Mouse (Mus musculus) limb, embryonic 13.5 days (tissue): ENCODE measurements around the gene Ppat. TPM values are rescaled to one million over a fixed set of nuclear protein-coding genes. Genes with fewer than 3 reads are reported as not detected.
"Not testable (repeated sequence)": the region's sequence is repeated elsewhere in the genome, so short reads cannot be mapped to it uniquely, and the experiment has no call there.

Experiments
- ATAC-seq: fragments of 200-750 bp; cut with Nextera tagmentation; 2 replicates; pipeline ENCODE4 v1.8.0; 2017; ENCODE audit warnings: low read depth, moderate number of reproducible peaks, moderate TSS enrichment; ENCODE audit not compliant: low FRiP score
- H3K27ac ChIP-seq: fragments of 300-500 bp; sonication (generic); 2 replicates; pipeline ENCODE4 v1.5.1; 2015; ENCODE audit warnings: inconsistent platforms, mild to moderate bottlenecking, moderate library complexity
- H3K27me3 ChIP-seq: fragments of 300-500 bp; sonication (generic); 2 replicates; pipeline ENCODE4 v1.6.1; 2015; ENCODE audit warnings: mild to moderate bottlenecking, inconsistent platforms
- H3K36me3 ChIP-seq: fragments of 300-500 bp; sonication (generic); 2 replicates; pipeline ENCODE4 v1.6.1; 2015; ENCODE audit warnings: inconsistent platforms, mild to moderate bottlenecking, moderate library complexity
- H3K4me1 ChIP-seq: fragments of 300-500 bp; sonication (generic); 2 replicates; pipeline ENCODE4 v1.6.1; 2015; ENCODE audit warnings: inconsistent platforms
- H3K4me2 ChIP-seq: fragments of 300-500 bp; sonication (generic); replicated peaks from 2 replicates; pipeline ENCODE4 v1.6.1; 2015; ENCODE audit warnings: inconsistent platforms, mild to moderate bottlenecking, moderate library complexity
- H3K4me3 ChIP-seq: fragments of 300-500 bp; sonication (generic); 2 replicates; pipeline ENCODE4 v1.5.1; 2015; ENCODE audit warnings: moderate library complexity, mild to moderate bottlenecking, inconsistent platforms
- H3K9ac ChIP-seq: fragments of 300-500 bp; sonication (generic); 2 replicates; pipeline ENCODE4 v1.6.1; 2015; ENCODE audit warnings: mild to moderate bottlenecking, inconsistent platforms
- H3K9me3 ChIP-seq: fragments of 300-500 bp; sonication (generic); 2 replicates; pipeline ENCODE4 v1.6.1; 2016; ENCODE audit warnings: inconsistent platforms
- WGBS: fragments of 180-500 bp; shearing (Covaris S2); methylation state at CpG from one replicate; pipeline ENCODE4 v1.1.7; 2015; 5-methylcytosine and 5-hydroxymethylcytosine counted together
- polyA plus RNA-seq: library from polyadenylated mRNA; unstranded; fragments of >200 nt; fragmentation: Nextera tagmentation; extraction: Ambion mirVana; gene quantifications from 2 replicates; pipeline ENCODE4 v1.2.1, GENCODE M21; 2015

Gene Ppat
- polyA plus RNA-seq = 23.9 and 25.4 TPM in 2 replicates

DNA sequence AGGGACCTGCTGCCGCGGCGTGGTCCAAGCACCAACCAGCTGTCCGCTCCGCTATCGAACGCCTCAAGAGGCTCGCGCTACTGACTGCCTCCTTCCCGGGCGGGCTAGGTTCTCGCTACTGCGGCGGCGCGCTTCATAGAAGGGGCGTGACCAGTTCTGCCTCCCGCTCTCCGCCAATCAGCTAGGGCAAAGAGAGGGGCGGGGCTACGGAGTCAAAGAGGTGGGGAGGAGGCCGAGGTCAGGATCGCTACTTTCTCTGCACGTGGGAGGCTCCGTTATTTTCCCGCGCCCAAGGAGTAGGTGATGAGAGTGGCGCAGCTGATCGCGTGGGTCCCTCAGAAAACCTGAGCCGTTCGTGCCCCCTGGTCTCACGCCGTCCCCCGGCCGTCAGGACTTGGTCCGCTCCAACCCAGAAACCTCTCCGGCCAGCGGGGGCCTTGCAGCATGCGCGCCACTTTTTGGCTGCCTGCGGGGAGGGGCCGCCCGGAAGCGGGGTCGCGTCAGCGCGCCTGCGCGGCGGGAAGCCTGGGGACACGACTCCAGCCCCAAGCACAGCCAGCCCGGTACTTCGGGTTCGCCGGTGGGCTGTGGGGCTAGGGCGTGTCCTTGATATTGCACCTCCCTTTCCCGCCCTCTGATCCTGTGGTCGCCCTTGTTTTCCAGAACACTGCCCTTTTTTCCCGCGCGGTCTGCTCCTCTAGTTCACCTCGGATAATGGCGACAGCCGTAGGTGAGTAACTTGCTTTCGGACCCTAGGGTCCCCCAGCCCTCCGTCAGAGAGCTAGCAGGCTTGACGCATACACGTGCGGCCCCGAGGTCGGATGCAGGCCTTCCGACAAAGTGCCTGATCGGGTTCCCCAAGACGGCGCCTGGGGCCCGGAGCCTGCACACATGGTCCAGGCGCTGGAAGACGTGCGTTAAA, at the start of gene Ppat, which contains the start of gene Paics:
TSS of gene Ppat (minus strand) at position 473 of the 922 bp plus-strand sequence.
TSS of gene Paics (plus strand) at position 202 of the 922 bp plus-strand sequence.
- H3K9ac ChIP-seq = peak within 1 kb of the TSS; percentile 78
- H3K4me3 ChIP-seq = peak within 1 kb of the TSS; percentile 82
- H3K27ac ChIP-seq = peak within 1 kb of the TSS; percentile 91
- peak within 1 kb of the TSS; percentile 88 for H3K4me2 ChIP-seq
- WGBS = under 1% methylated on average over 80 of the region's 81 CpGs
- peak; percentile 97 for ATAC-seq
- peaks cover 52% of the 10 kb centered on the region for H3K4me1 ChIP-seq
- H3K9me3 ChIP-seq = no peaks in the 10 kb centered on the region
- no peaks in the 10 kb centered on the region for H3K27me3 ChIP-seq
- H3K36me3 ChIP-seq = peaks cover 26% of the 10 kb centered on the region

- H3K27ac ChIP-seq = no peak overlapping the region
- H3K4me1 ChIP-seq = no peaks in the 10 kb centered on the region
- H3K36me3 ChIP-seq = peaks cover 76% of the 10 kb centered on the region
- no peak for ATAC-seq
- no peaks in the 10 kb centered on the region for H3K27me3 ChIP-seq
- no peak overlapping the region for H3K4me3 ChIP-seq
- peaks cover 4% of the 10 kb centered on the region; the same call in 1 of the 2 replicates for H3K9me3 ChIP-seq
- no peak overlapping the region for H3K4me2 ChIP-seq
- no peak overlapping the region for H3K9ac ChIP-seq
- WGBS = 60% methylated on average over 5 of the region's 5 CpGs
Observed at GRCm38 (mm10) chr5:76998416-76998815, 47.0 kb upstream of the Ppat start.

DNA sequence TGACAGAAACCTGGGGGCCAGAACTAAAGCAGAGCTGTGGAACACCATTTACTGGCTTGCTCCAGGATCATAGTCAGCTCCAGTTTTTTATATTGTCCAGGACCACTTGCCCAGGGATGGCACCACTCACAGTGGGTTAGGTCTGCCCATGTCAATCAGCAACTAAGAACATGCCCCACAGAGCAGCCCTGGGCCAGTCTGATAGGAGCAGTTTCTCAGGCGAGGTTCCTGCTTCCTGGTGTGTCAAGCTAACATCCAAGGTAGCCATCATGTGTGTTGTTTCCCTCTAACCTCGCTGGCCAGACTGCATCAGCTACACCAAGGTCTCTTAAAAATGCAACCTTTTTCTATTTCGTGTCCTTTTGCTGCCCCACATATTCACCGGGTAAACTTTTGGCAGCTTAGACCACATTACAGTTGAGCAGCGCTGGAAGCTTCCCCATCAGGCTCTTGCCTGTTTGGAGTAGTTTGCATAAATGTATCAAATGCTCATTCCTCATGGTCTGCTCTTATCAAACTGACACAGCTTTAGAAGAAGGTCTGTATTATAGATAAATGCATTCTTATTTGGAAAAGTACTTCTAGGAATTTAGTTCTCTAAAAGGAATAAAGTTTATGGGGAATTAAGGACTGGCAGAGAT, 41.9 kb upstream of the Ppat start:
- no peak for ATAC-seq
- Histone ChIP-seq H3K27me3 (no peaks in the 10 kb centered on the region), H3K36me3 (peaks cover 91% of the 10 kb centered on the region), H3K4me1 (no peaks in the 10 kb centered on the region), H3K9me3 (no peaks in the 10 kb centered on the region), H3K9ac (no peak overlapping the region), H3K4me2 (no peak overlapping the region), H3K27ac (no peak overlapping the region), H3K4me3 (no peak overlapping the region)
- WGBS = 93% methylated on average over 5 of the region's 5 CpGs

DNA sequence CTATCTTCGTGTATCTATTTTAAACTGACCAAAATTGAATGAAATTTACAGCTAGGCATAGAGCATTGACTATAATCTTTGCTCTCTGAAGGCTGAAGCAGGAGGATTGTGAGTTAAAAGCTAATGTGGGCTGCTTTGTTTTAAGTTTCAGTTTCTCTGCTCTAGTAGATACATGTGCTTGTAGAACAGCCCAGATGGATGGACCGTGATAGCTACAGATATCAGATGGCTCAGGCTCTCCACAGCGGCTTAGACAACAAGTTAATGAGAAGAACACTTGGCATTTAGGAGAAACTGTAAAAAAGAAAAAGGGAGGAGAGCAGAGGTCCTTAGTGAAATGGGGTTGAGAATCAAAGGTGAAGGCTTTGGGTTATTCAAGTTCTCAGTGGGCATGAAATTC, 39.4 kb upstream of the Ppat start:
- Histone ChIP-seq H3K27ac (no peak overlapping the region), H3K36me3 (peaks cover 88% of the 10 kb centered on the region), H3K9me3 (no peaks in the 10 kb centered on the region), H3K4me1 (no peaks in the 10 kb centered on the region), H3K9ac (no peak overlapping the region), H3K4me3 (no peak overlapping the region), H3K27me3 (no peaks in the 10 kb centered on the region), H3K4me2 (no peak overlapping the region)
- 94% methylated on average over 3 of the region's 3 CpGs for WGBS
- no peak for ATAC-seq

DNA sequence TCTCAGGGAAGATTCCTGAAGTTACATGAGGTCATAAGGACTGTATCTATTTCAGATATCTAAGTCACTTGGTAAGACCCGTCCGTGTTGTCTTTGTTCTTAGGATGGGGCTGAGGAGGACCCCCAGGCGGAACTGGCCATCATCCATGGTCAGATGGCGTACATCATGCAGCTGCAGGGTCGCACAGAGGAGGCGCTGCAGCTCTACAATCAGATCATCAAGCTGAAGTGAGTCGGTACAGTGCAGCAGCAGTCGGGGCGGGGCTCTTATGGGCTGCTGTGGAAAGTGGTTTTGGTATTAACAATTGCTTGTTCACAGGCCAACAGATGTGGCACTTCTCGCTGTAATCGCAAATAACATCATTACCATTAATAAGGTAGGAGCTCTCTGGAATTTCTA, 32.6 kb upstream of the Ppat start:
- no peaks in the 10 kb centered on the region for H3K27me3 ChIP-seq
- 95% methylated on average over 11 of the region's 11 CpGs for WGBS
- ATAC-seq = no peak
- H3K9ac ChIP-seq = no peak overlapping the region
- H3K9me3 ChIP-seq = no peaks in the 10 kb centered on the region
- H3K4me1 ChIP-seq = no peaks in the 10 kb centered on the region
- H3K36me3 ChIP-seq = peaks cover 81% of the 10 kb centered on the region
- no peak overlapping the region for H3K27ac ChIP-seq
- no peak overlapping the region for H3K4me3 ChIP-seq
- no peak overlapping the region for H3K4me2 ChIP-seq

- ATAC-seq = no peak
- Histone ChIP-seq H3K9ac (peak overlapping the region; percentile 90), H3K27ac (no peak overlapping the region), H3K27me3 (no peaks in the 10 kb centered on the region), H3K4me1 (peaks cover 19% of the 10 kb centered on the region), H3K36me3 (peaks cover 38% of the 10 kb centered on the region), H3K4me2 (peak overlapping the region; percentile 89), H3K9me3 (no peaks in the 10 kb centered on the region), H3K4me3 (peak overlapping the region; percentile 94)
- 70% methylated on average over 8 of the region's 8 CpGs for WGBS
Observed at GRCm38 (mm10) chr5:76975736-76976135, 24.4 kb upstream of the Ppat start.

DNA sequence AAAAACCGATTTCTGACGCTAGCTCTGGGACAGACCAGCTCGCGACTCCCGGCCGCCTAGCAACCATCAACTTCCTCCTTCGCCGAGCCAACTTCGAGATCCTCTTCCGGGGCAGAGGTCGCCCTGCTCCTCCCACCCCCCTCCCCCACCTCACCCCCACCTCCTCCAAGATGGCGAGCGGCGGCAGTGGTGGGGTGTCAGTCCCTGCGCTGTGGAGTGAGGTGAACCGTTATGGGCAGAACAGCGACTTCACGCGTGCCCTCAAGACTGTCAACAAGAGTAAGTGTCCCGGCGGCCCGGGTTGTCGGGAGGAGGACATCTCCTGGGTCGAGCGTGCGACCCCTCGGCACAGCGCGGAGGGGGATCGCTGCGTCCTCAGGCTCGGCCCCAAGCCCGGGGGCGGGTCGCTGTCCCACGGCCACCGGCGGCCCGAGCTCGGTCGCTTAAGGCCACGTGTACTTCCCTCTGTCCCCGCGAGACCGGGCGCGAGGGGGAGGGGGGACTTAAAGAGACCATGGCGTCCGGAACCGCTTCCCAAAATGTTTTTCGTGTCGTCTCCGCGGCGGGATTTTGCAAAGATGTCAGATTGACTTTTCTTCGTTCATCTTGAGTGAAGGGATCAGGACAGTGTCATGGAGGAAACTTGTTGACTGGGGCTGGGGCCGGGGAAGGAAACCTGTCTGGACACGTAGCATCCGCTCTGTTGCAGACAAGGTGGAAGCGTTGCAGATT, 23.3 kb upstream of the Ppat start, which contains the start of gene Srp72:
TSS of gene Srp72 (plus strand) at position 130 of the 732 bp plus-strand sequence.
- peak within 1 kb of the TSS; percentile 90 for H3K9ac ChIP-seq
- peak within 1 kb of the TSS; percentile 94 for H3K4me3 ChIP-seq
- peaks cover 19% of the 10 kb centered on the region for H3K4me1 ChIP-seq
- no peaks in the 10 kb centered on the region for H3K27me3 ChIP-seq
- WGBS = under 1% methylated on average over 60 of the region's 60 CpGs
- peak; percentile 94 for ATAC-seq
- no peaks in the 10 kb centered on the region for H3K9me3 ChIP-seq
- H3K27ac ChIP-seq = peak within 1 kb of the TSS; percentile 87
- peaks cover 40% of the 10 kb centered on the region for H3K36me3 ChIP-seq
- H3K4me2 ChIP-seq = peak within 1 kb of the TSS; percentile 89

DNA sequence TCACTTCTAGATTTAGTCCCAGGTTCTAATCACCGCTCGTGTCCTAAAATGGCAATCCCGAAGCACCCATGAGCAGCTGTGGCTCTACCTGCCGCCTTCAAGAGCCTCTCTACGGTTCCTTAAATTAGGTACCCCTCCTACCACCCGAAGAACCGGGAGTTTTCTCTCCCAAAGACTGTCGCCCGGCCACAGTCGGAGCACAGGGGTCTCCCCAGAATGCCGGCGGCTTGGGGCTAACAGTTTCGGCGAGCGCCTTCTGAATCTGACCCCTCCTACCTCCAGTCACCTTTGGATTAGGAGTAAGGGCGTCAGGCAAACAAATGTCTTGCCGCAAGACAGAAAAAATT, 22.8 kb upstream of the Ppat start:
- peak overlapping the region; percentile 82 for H3K9ac ChIP-seq
- H3K4me3 ChIP-seq = peak overlapping the region; percentile 94
- 3% methylated on average over 17 of the region's 17 CpGs for whole genome bisulfite sequencing
- no peaks in the 10 kb centered on the region for H3K27me3 ChIP-seq
- ATAC-seq = no peak; the same call in none of the 2 replicates
- peak overlapping the region; percentile 89 for H3K4me2 ChIP-seq
- H3K4me1 ChIP-seq = peaks cover 19% of the 10 kb centered on the region
- H3K27ac ChIP-seq = no peak overlapping the region
- H3K36me3 ChIP-seq = peaks cover 40% of the 10 kb centered on the region
- no peaks in the 10 kb centered on the region for H3K9me3 ChIP-seq

DNA sequence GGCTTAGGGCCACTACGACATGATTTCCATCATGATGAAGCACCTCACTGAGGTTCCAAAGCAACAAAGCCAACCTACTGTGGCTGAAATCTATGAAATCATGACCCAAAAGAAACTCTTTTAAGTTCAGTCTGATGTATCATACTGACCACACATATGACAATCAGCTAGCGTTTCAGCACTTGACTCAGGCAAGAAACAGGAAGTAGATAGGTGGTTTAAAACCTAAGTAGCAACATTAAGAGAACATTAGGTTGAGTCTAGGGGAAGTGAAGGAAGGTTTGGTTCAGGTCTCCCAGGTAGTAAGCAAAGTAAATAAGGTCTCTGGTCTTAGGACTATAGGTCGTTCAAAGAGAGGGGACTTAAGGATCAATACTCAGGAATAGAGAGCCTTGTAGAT, 22.1 kb upstream of the Ppat start:
- Histone ChIP-seq H3K27me3 (no peaks in the 10 kb centered on the region), H3K4me2 (peak overlapping the region; percentile 89), H3K36me3 (peaks cover 42% of the 10 kb centered on the region), H3K27ac (no peak overlapping the region), H3K4me3 (peak overlapping the region; percentile 94), H3K4me1 (peaks cover 19% of the 10 kb centered on the region), H3K9me3 (no peaks in the 10 kb centered on the region), H3K9ac (peak overlapping the region; percentile 82)
- no peak for ATAC-seq
- WGBS = 72% methylated on average over 3 of the region's 3 CpGs

DNA sequence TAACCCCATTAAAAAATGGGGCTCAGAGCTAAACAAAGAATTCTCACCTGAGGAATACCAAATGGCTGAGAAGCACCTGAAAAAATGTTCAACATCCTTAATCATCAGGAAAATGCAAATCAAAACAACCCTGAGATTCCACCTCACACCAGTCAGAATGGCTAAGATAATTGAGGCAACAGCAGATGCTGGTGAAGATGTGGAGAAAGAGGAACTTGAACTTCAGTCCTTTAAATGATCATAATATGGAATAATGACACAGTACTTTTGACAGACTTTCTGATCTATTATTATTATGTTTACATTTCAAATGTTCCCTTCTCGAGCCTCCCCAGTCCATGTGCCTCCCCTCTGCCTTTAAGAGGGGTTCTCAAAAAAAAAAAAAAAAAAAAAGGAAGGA, 19.7 kb upstream of the Ppat start:
- H3K27me3 ChIP-seq, H3K9ac ChIP-seq, H3K27ac ChIP-seq, H3K9me3 ChIP-seq, ATAC-seq, H3K4me3 ChIP-seq, H3K4me2 ChIP-seq: not testable (repeated sequence)
- Histone ChIP-seq H3K4me1 (peaks cover 16% of the 10 kb centered on the region), H3K36me3 (peaks cover 42% of the 10 kb centered on the region)
- 81% methylated on average over 1 of the region's 1 CpGs for WGBS

- no peak overlapping the region for H3K27ac ChIP-seq
- peaks cover 8% of the 10 kb centered on the region for H3K4me1 ChIP-seq
- H3K36me3 ChIP-seq = peaks cover 57% of the 10 kb centered on the region
- no peaks in the 10 kb centered on the region for H3K9me3 ChIP-seq
- no peak overlapping the region for H3K4me2 ChIP-seq
- no peak for ATAC-seq
- 79% methylated on average over 5 of the region's 5 CpGs for WGBS
- no peaks in the 10 kb centered on the region for H3K27me3 ChIP-seq
- H3K4me3 ChIP-seq = no peak overlapping the region
- no peak overlapping the region for H3K9ac ChIP-seq
Observed at GRCm38 (mm10) chr5:76969250-76969649, 17.9 kb upstream of the Ppat start.

GRCm38 (mm10) chr5:76964651-76965050, 13.3 kb upstream of the Ppat start:
- H3K27ac ChIP-seq = no peak overlapping the region
- H3K9me3 ChIP-seq = no peaks in the 10 kb centered on the region
- no peak overlapping the region for H3K9ac ChIP-seq
- ATAC-seq = no peak
- H3K27me3 ChIP-seq = no peaks in the 10 kb centered on the region
- peaks cover 88% of the 10 kb centered on the region for H3K36me3 ChIP-seq
- 88% methylated on average over 3 of the region's 3 CpGs for WGBS
- H3K4me1 ChIP-seq = no peaks in the 10 kb centered on the region
- no peak overlapping the region for H3K4me2 ChIP-seq
- no peak overlapping the region for H3K4me3 ChIP-seq
